Mouse (Mus musculus) skeletal muscle tissue, adult 2 months (tissue): ENCODE measurements at regions not wholly inside any gene's neighbourhood (a gene's known extent, or its start where the extent isn't known, plus 50 kb on each side); places are given as distances from the start of the nearest gene placed in this dataset.

Experiments used
- DNase-seq: peaks from one replicate; pipeline ENCODE4 v3.0.0-alpha.2; 2012; ENCODE audit warnings: low read depth, low spot score

GRCm38 (mm10) chr4:142775023-142775422, 437.8 kb downstream of the Prdm2 start:
- no peak for DNase-seq

- no peak for DNase-seq
Measured at GRCm38 (mm10) chr4:142773651-142774151, 439.1 kb downstream of the Prdm2 start.

DNA sequence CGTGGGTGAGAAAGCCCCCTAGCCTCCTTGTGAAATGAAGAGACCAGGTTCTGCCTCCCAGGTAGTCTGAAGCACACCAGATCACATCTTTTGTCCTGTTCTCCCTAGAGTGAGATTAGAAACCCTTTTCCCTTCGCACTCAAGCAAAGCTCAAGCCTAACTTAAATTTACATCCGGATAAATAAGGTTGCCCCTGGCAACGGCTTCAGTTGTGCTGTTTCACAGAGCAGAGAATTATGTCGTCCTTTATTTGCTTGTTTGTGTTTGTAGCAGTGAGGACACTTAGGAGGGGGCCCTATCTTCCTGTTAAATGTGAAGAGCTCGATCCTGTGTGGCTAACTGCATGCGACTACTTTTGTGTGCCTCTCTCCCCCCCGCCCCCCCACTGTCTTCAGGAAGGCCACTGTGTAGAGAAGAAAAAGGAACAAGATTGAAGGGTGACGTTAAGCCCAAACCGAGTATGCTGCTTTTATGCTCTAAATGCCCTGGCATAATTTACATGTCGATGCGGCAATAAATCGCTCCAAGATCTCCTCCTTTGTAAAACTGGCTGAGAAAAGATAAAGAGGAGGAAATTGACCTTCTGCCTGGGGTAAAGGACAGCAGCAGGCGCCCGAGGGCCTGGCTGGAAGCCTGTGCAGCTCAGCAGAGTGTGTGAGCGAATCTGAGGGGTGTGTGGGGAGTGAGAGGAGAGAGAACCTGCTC, 439.9 kb downstream of the Prdm2 start:
- DNase-seq, result no peak

GRCm38 (mm10) chr4:142771520-142772150, 441.2 kb downstream of the Prdm2 start:
- DNase-seq, result no peak

- DNase-seq, result no peak
Measured at GRCm38 (mm10) chr4:142770177-142770576, 442.6 kb downstream of the Prdm2 start.

DNA sequence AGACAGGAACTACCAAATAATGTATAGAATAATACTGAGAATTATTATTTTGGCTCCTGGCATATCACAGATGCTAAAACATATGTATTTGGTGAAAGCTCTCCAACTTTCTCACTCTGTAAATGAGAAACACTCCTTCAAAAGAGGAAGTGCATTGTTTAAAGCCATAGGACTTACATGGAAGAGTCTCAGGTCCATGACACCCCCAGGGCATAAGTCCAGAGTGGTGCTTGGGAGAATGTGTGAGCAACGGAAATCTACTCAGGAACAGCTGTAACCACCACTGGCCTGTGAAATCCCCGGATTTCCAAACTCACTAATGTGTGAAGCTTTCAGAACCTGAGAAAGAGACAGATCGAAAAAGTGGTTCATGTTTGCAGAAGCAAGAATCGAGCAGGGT, 445.1 kb downstream of the Prdm2 start:
- no peak for DNase-seq

DNA sequence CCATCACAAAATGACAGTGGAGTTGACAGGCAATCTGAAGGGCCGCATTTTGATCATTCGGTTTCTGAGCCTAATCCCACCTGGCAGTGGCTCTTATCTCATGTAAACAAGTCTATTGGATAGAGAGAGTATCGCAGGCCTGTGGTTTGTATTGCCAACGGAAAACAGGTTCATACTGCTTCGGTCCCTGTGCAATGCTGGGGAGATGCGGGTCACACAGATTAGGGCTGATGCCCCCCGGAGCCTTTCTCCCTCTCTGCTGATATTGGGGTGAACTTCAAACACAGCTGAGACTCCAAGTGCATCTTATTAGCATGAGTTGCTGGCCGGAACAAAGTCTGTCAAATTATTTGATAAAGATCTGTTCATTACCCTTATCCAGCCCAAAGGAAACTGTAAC, 451.2 kb downstream of the Prdm2 start:
- DNase-seq, result no peak

DNA sequence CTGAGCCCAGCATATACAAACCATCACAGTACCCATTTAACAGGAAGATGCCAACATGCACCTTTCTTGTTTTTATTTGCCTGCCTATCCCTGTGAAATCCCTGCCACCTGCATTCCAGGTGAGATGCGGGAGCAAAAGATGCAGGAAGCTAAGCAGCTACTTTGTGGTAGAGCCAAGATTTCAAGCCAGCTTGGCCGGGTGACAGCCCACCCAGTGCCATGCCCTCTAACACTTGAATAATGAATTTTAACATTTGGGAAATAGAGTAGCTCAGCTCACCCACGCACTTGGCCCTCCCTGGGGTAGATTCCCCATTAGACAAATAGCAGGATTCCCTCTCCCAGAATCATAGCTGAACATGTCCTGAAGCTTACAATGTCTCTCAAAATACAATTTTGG, 454.7 kb downstream of the Prdm2 start:
- DNase-seq, result no peak

DNA sequence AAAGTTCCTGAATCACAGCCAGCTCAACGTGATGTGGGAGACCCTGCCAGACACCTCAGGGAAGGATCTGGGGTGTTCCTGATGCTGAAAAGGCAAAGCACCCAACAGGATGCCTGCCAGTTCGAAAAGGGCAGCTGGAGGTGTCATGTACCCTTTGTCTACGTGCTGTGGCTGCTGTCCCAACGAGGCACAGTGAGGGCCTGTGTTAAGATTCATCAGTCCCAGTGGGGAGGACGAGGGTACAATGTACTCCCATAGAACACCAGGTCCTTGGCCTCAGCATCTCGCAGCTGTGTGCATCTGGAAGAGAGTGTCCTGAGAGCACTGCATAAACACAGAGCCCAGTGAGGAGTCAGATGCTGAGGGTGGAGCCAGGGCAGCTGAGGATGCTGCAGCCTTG, 456.5 kb downstream of the Prdm2 start:
- peak; percentile 81 for DNase-seq

GRCm38 (mm10) chr4:142749918-142750317, 462.9 kb downstream of the Prdm2 start:
- no peak for DNase-seq

GRCm38 (mm10) chr4:142723554-142723907, 484.3 kb upstream of the Kazn start:
- DNase-seq, result no peak

DNA sequence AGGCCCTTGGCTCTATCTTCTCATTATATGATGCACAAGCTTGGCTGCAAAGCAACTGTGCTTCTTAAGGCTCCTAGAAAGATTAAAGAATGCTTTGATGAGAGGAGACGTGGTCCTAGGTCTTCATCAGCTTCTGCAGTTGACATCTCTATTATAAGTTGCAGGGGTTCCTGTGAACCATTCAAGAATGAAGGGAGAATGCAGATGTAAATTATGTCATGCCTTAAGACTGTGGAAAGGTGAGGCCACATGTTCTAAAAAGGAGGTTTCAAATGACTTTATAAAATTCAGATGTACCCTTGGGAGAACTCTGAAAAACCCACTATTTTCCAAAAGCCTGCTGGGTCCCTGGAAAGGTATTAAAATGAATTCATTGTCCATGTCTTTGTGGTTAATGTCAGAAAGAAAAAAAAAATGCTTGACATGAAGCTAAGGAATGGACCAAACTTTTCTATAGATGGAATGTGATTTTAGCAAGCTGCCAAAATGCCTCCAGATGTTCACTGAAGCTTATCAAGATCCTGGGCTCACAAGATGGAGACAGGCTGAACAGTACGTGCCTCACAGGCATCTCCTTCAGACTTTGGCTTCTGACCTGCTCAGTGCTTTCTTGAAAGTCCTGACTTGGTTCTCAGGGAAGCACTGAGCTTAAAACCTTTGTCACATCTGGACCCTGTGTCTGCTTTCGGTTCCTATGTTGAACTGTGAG, 483.8 kb upstream of the Kazn start:
- no peak for DNase-seq

- DNase-seq, result no peak
Measured at GRCm38 (mm10) chr4:142701606-142702005, 462.4 kb upstream of the Kazn start.

DNA sequence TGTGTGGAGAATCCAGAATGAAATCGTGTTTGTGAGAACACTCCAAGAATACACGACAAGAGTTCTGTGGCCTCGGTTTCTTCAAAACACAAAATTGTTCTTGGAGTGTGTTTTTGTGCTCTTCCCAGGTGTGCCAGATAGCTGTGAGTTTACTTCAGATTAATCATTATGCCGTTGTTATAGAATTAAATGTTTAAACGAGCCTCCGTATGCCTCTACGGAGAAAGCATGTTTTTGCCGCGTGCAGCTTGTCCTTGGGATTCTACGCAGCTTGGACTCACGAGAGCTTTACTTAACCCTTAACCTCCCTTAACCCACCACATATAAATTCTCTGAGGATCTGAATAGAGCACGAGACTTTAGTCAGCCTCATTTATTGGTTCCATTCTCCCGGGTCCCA, 455.7 kb upstream of the Kazn start:
- DNase-seq, result no peak

DNA sequence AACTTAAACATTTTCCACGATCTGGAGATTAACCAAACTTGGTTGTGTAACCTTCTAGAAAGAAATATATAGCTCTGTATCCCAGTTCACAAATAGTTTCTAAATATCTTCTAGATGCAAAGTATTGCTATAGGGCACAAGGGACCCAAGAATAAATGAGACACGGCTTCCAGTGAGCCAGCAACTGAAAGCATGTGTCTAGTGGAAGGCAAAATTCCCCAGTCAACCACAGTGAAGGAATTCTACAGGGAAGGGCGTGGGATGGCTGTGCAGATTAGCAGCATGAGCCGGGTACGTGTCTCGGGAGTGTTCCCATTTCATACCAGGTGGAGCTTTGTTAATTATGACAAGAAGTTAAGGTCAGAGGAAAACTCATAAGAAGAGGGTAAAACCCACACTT, 449.0 kb upstream of the Kazn start:
- no peak for DNase-seq

- peak; percentile 75 for DNase-seq
Measured at GRCm38 (mm10) chr4:142677426-142677825, 438.2 kb upstream of the Kazn start.

- DNase-seq, result peak; percentile 52
Measured at GRCm38 (mm10) chr4:142674641-142675465, 435.7 kb upstream of the Kazn start.

DNA sequence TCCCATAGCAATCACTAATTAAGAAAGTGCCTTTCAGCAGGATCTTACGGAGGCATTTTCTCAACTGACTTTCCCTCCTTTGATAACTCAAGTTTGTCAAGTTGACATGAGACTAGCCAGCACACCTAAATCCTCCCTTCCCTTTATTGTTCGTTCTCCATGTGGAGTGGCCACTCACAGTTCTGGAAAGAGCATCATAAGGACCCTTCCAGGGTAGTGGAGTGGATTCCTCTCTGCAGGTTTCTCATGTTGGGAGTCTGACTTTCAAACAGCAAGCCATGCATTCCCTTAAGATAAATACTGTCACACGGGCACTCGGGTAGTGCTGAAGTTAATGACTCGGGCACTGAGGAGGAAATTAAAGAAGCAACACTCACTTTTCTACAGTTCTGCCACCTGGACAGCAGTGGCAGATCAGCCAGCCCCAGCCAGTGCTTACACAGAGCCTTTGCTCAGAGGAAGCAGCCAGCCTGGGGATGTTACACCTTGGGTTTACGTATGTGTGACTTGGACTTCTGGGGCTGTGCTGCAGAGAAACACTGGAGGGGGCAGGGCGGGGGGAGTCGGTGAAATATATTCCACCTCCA, 432.8 kb upstream of the Kazn start:
- no peak for DNase-seq

GRCm38 (mm10) chr4:142664781-142665180, 425.6 kb upstream of the Kazn start:
- DNase-seq, result no peak

DNA sequence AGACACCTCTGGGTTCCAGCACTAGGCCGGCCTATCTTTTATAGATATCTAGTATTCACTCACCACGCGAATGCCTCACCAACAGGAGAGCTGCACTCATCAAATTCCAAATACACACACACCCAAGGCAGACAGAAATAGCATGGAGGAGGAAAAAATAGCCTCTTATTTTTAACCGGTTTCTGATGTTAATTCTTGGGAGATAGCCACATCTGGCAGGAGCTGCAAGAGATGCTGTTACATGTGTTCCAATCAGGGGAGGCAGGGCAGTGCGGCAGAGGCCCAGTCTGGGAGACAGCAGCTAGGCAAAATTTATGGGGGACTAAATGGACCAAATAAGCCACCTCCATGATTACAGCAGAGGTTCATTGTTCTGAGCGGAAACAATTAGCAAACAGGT, 419.0 kb upstream of the Kazn start:
- peak; percentile 76 for DNase-seq

DNA sequence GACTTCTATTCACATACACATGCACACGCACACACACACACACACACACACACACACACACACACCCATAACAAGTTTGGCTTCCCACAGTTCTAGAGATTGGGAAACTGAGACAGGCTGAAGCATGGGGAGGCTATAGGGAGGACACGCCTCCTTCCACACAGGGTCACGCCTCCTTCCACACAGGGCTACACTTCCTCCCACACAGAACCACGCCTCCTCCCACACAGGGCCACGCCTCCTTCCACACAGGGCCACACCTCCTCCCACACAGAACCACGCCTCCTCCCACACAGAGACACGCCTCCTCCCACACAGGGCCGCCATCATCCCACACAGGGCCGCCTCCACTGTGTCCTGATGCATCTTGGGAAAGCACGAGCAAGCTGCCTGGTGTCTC, 401.9 kb upstream of the Kazn start:
- no peak for DNase-seq

DNA sequence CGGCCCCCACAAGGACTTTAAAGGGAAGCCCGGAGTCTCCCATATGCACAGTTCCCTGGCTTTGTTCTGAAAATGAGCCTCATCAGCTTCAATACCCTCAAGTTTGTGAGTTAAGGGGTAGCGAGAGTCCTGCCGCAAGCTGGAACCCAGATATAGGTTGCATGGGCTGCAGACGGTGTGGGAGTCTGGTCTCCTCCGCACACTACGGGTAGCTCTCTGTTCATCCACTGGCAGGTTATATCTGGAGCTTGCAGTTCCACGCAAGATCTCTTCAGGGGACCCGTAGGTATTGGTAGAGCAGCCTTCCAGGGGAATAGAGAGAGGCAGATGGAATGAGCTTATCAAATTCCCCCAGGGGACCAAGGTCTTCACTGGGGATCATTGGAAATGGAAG, 400.1 kb upstream of the Kazn start:
- no peak for DNase-seq
